Mouse (Mus musculus) MEL (cell line): Measurements from ENCODE around the gene Chrne. TPM values are rescaled to one million over a fixed set of nuclear protein-coding genes. Genes with fewer than 3 reads are reported as not detected.

Source experiments
- DNase-seq: peaks from one replicate; pipeline ENCODE4 v3.0.0; 2011; ENCODE audit warnings: low read depth, low spot score
- H3K27ac ChIP-seq: 2 replicates; pipeline ENCODE4 v1.5.1; 2012; ENCODE audit warnings: low read depth, mild to moderate bottlenecking, control low read depth, low read length, moderate library complexity; ENCODE audit not compliant: control insufficient read depth
- H3K27me3 ChIP-seq, 2 experiments: fragments of 150-350 bp in 1 of 2; sonication (generic) in 1 of 2; 2 replicates each; pipeline ENCODE4 v1.6.1; 2012; ENCODE audit warnings: low read length in 2 of 2, mild to moderate bottlenecking in 2 of 2, improper control_type of control experiment in 1 of 2, moderate library complexity in 1 of 2; ENCODE audit not compliant: insufficient read depth in 2 of 2, control insufficient read depth in 1 of 2
- H3K36me3 ChIP-seq, 2 experiments: 2 replicates each; pipeline ENCODE4 v1.6.1; 2012 to 2014; ENCODE audit warnings: low read length in 2 of 2, improper control_type of control experiment in 1 of 2, inconsistent platforms in 1 of 2, mild to moderate bottlenecking in 1 of 2; ENCODE audit not compliant: insufficient read depth in 2 of 2, control insufficient read depth in 1 of 2
- H3K4me1 ChIP-seq, 2 experiments: fragments of 150-350 bp in 1 of 2; sonication (generic) in 1 of 2; 2 replicates each; pipeline ENCODE4 v1.6.1; 2012; ENCODE audit warnings: low read length in 2 of 2, improper control_type of control experiment in 1 of 2, mild to moderate bottlenecking in 1 of 2; ENCODE audit not compliant: insufficient read depth in 2 of 2, control insufficient read depth in 1 of 2
- H3K4me3 ChIP-seq, 2 experiments: fragments of 150-350 bp in 1 of 2; sonication (generic) in 1 of 2; 2 replicates each; pipeline ENCODE4 v1.5.1; 2012; ENCODE audit warnings: low read depth in 2 of 2, low read length in 2 of 2, mild to moderate bottlenecking in 2 of 2, moderate library complexity in 2 of 2, control low read depth in 1 of 2, improper control_type of control experiment in 1 of 2; ENCODE audit not compliant: control insufficient read depth in 1 of 2, insufficient read depth in 1 of 2
- H3K79me2 ChIP-seq: 2 replicates; pipeline ENCODE4 v1.6.1; 2012; ENCODE audit warnings: mild to moderate bottlenecking, low read length, moderate library complexity; ENCODE audit not compliant: control insufficient read depth, poor library complexity, insufficient read depth
- H3K9ac ChIP-seq: 2 replicates; pipeline ENCODE4 v1.6.1; 2012; ENCODE audit warnings: low read depth, mild to moderate bottlenecking, control low read depth, low read length, moderate library complexity; ENCODE audit not compliant: control insufficient read depth, poor library complexity, severe bottlenecking
- H3K9me3 ChIP-seq: fragments of 150-350 bp; sonication (generic); replicated peaks from 2 replicates; pipeline ENCODE4 v1.6.1; 2012; ENCODE audit warnings: mild to moderate bottlenecking, low read length, improper control_type of control experiment, moderate library complexity; ENCODE audit not compliant: insufficient read depth
- CHD2 ChIP-seq: IDR thresholded peaks from 2 replicates; pipeline ENCODE4 v1.6.1; 2011; ENCODE audit warnings: low read length, improper control_type of control experiment
- CTCF ChIP-seq, 3 experiments: IDR thresholded peaks in 2 of 3; conservative IDR thresholded peaks in 1 of 3; 2 replicates each; pipeline ENCODE4 v1.5.1; 2011 to 2012; ENCODE audit warnings: low read length in 3 of 3, low read depth in 2 of 3, mild to moderate bottlenecking in 2 of 3, improper control_type of control experiment in 1 of 3, inconsistent platforms in 1 of 3, mixed read lengths in 1 of 3, moderate library complexity in 1 of 3; ENCODE audit not compliant: control insufficient read depth in 1 of 3, insufficient read depth in 1 of 3, poor library complexity in 1 of 3, severe bottlenecking in 1 of 3
- ELF1 ChIP-seq: IDR thresholded peaks from 2 replicates; pipeline ENCODE4 v1.6.1; 2014; ENCODE audit warnings: low read depth, mild to moderate bottlenecking, inconsistent platforms, low read length, improper control_type of control experiment, moderate library complexity
- EP300 ChIP-seq, 2 experiments: IDR thresholded peaks; 2 replicates each; pipeline ENCODE4 v1.6.1; 2011; ENCODE audit warnings: improper control_type of control experiment in 2 of 2, low read length in 2 of 2, low read depth in 1 of 2, mild to moderate bottlenecking in 1 of 2
- ETS1 ChIP-seq: IDR thresholded peaks from 2 replicates; pipeline ENCODE4 v1.6.1; 2012; ENCODE audit warnings: low read depth, mild to moderate bottlenecking, inconsistent platforms, low read length, improper control_type of control experiment, moderate library complexity
- HCFC1 ChIP-seq: IDR thresholded peaks from 2 replicates; pipeline ENCODE4 v1.6.1; 2012; ENCODE audit warnings: low read depth, mild to moderate bottlenecking, inconsistent platforms, low read length, improper control_type of control experiment, moderate library complexity
- JUND ChIP-seq: IDR thresholded peaks from 2 replicates; pipeline ENCODE4 v1.6.1; 2011; ENCODE audit warnings: low read depth, mild to moderate bottlenecking, improper control_type of control experiment, low read length
- MXI1 ChIP-seq: IDR thresholded peaks from 2 replicates; pipeline ENCODE4 v1.6.1; 2011; ENCODE audit warnings: mild to moderate bottlenecking, low read depth, low read length, improper control_type of control experiment
- MYB ChIP-seq: IDR thresholded peaks from 2 replicates; pipeline ENCODE4 v1.6.1; 2011; ENCODE audit warnings: mild to moderate bottlenecking, low read depth, low read length, improper control_type of control experiment
- MYC ChIP-seq: IDR thresholded peaks from 2 replicates; pipeline ENCODE4 v1.6.1; 2011; ENCODE audit warnings: low read depth, mild to moderate bottlenecking, low read length, improper control_type of control experiment, moderate library complexity
- POLR2A ChIP-seq, 2 experiments: IDR thresholded peaks; 2 replicates each; pipeline ENCODE4 v1.6.1; 2011 to 2012; ENCODE audit warnings: low read length in 2 of 2, mild to moderate bottlenecking in 2 of 2, control low read depth in 1 of 2, improper control_type of control experiment in 1 of 2, low read depth in 1 of 2, moderate library complexity in 1 of 2; ENCODE audit not compliant: control insufficient read depth in 1 of 2, insufficient read depth in 1 of 2, poor library complexity in 1 of 2
- POLR2AphosphoS2 ChIP-seq: IDR thresholded peaks from 2 replicates; pipeline ENCODE4 v1.6.1; 2011; ENCODE audit warnings: low read length, improper control_type of control experiment
- RAD21 ChIP-seq: IDR thresholded peaks from 2 replicates; pipeline ENCODE4 v1.6.1; 2011; ENCODE audit warnings: mild to moderate bottlenecking, low read depth, low read length, improper control_type of control experiment
- RCOR1 ChIP-seq: IDR thresholded peaks from 2 replicates; pipeline ENCODE4 v1.6.1; 2012; ENCODE audit warnings: low read depth, mild to moderate bottlenecking, inconsistent platforms, low read length, improper control_type of control experiment
- SMC3 ChIP-seq: IDR thresholded peaks from 2 replicates; pipeline ENCODE4 v1.6.1; 2011; ENCODE audit warnings: low read depth, low read length, improper control_type of control experiment
- TAL1 ChIP-seq: IDR thresholded peaks from 2 replicates; pipeline ENCODE4 v1.6.1; 2012; ENCODE audit warnings: mild to moderate bottlenecking, inconsistent platforms, low read length, moderate library complexity, mixed read lengths
- UBTF ChIP-seq: IDR thresholded peaks from 2 replicates; pipeline ENCODE4 v1.6.1; 2012; ENCODE audit warnings: low read depth, mild to moderate bottlenecking, inconsistent platforms, low read length, improper control_type of control experiment, moderate library complexity, borderline replicate concordance; ENCODE audit not compliant: insufficient read depth
- polyA plus RNA-seq, 2 experiments: library from polyadenylated mRNA; stranded (reverse) in 1 of 2; unstranded in 1 of 2; fragments of >175 nt in 1 of 2; fragments of >200 nt in 1 of 2; gene quantifications; 2 replicates each; pipeline versions ENCODE4 v1.2.1 to v1.2.4; 2012; ENCODE audit warnings: low replicate concordance in 2 of 2, low read depth in 1 of 2; ENCODE audit not compliant: insufficient read length in 2 of 2, insufficient read depth in 1 of 2, missing spikeins in 1 of 2
- total RNA-seq: library from RNA; depleted of rRNA; stranded (reverse); fragments of 300-350 nt; gene quantifications from 2 replicates; pipeline ENCODE4 v1.2.3, GENCODE M21; 2012

Chrne gene
- total and polyA plus RNA-seq, 3 experiments, result 0.33 to 0.54 TPM; not detected in 1

GRCm38 (mm10) chr11:70585457-70585856 is 33.6 kb downstream of the Chrne start:
- no peak for TF ChIP-seq TAL1
- TF ChIP-seq, all 39 proteins: peak for 0
- Histone ChIP-seq H3K79me2 (peaks cover 2% of the 10 kb centered on the region; the same call in 1 of the 2 replicates), H3K9ac (no peak overlapping the region), H3K4me1 (no peaks in the 10 kb centered on the region), H3K27me3 (no peaks in the 10 kb centered on the region), H3K36me3 (no peaks in the 10 kb centered on the region; a peak in 1 of 4 replicates), H3K9me3 (no peaks in the 10 kb centered on the region), H3K4me3 (no peak overlapping the region), H3K27ac (no peak overlapping the region)
- DNase-seq, result no peak

GRCm38 (mm10) chr11:70583775-70584174 is 35.2 kb downstream of the Chrne start:
- Histone ChIP-seq H3K9ac (no peak overlapping the region), H3K4me1 (no peaks in the 10 kb centered on the region), H3K79me2 (peaks cover 2% of the 10 kb centered on the region), H3K27ac (no peak overlapping the region), H3K27me3 (no peaks in the 10 kb centered on the region), H3K36me3 (no peaks in the 10 kb centered on the region; a peak in 1 of 4 replicates), H3K9me3 (no peaks in the 10 kb centered on the region), H3K4me3 (no peak overlapping the region)
- TF ChIP-seq MYC, result no peak
- TF ChIP-seq ETS1, result no peak
- no peak for TF ChIP-seq RAD21
- TF ChIP-seq MXI1, result no peak
- TF ChIP-seq SMC3, result no peak
- no peak for TF ChIP-seq CHD2
- TF ChIP-seq RCOR1, result no peak
- no peak for TF ChIP-seq JUND
- TF ChIP-seq MYB, result no peak
- no peak for TF ChIP-seq POLR2A (IDR thresholded peaks at IDR 0.05; ENCODE audit: control insufficient read depth in 1 of 2, insufficient read depth in 1 of 2, low read depth in 1 of 2, low read length in 2 of 2, poor library complexity in 1 of 2)
- no peak for TF ChIP-seq CTCF (IDR thresholded peaks at IDR 0.05 in 2 of 3, conservative IDR thresholded peaks at IDR 0.05 in 1 of 3; ENCODE audit: control insufficient read depth in 1 of 3, insufficient read depth in 1 of 3, low read depth in 2 of 3, low read length in 3 of 3, poor library complexity in 1 of 3, severe bottlenecking in 1 of 3)
- TF ChIP-seq EP300 (IDR thresholded peaks at IDR 0.05; ENCODE audit: low read depth in 1 of 2, low read length in 2 of 2), result no peak
- TF ChIP-seq UBTF, result no peak
- no peak for TF ChIP-seq ELF1
- no peak for TF ChIP-seq POLR2AphosphoS2
- TF ChIP-seq HCFC1, result no peak
- no peak for TF ChIP-seq TAL1
- DNase-seq, result no peak
